Mouse (Mus musculus): ENCODE data around the gene Tmem19. TPM values are rescaled to one million over a fixed set of nuclear protein-coding genes. Genes with fewer than 3 reads are reported as not detected.
"Not testable (repeated sequence)": the region's sequence is repeated elsewhere in the genome, so short reads cannot be mapped to it uniquely, and the experiment has no call there.

The Tmem19 gene
- total RNA-seq, 2 experiments from 2014 or later = 11.6 to 15.5 TPM

- DNase-seq = no peak
- intact Hi-C loops (cut with DNase I) = no loop called here
These were observed 11.4 kb downstream of the Tmem19 start for GRCm38 (mm10) chr10:115350810-115351397.

- intact Hi-C loops (cut with DNase I) = no loop called here
- no peak for DNase-seq
These were observed 12.8 kb downstream of the Tmem19 start for GRCm38 (mm10) chr10:115349509-115349908.

GRCm38 (mm10) chr10:115349029-115349428 is 13.3 kb downstream of the Tmem19 start:
- DNase-seq = no peak
- intact Hi-C loops (cut with DNase I) = no loop called here

- no peak for DNase-seq
- intact Hi-C loops (cut with DNase I) = no loop called here
These were observed 14.2 kb downstream of the Tmem19 start for GRCm38 (mm10) chr10:115348131-115348530.

GRCm38 (mm10) chr10:115346444-115346843 is 15.9 kb downstream of the Tmem19 start:
- intact Hi-C loops (cut with DNase I) = no loop called here
- DNase-seq = no peak

GRCm38 (mm10) chr10:115342771-115343425 is 19.4 kb downstream of the Tmem19 start:
- no peak for DNase-seq
- intact Hi-C loops (cut with DNase I) = no loop called here

GRCm38 (mm10) chr10:115339820-115340328 is 22.4 kb downstream of the Tmem19 start:
- intact Hi-C loops (cut with DNase I) = no loop called here
- DNase-seq = no peak

- intact Hi-C loops (cut with DNase I) = no loop called here
- no peak for DNase-seq
These were observed 25.4 kb downstream of the Tmem19 start for GRCm38 (mm10) chr10:115336901-115337300.

- intact Hi-C loops (cut with DNase I) = no loop called here
- DNase-seq = no peak
These were observed 28.8 kb downstream of the Tmem19 start for GRCm38 (mm10) chr10:115333528-115333927.

GRCm38 (mm10) chr10:115332997-115333396 is 29.3 kb downstream of the Tmem19 start:
- DNase-seq = no peak
- intact Hi-C loops (cut with DNase I) = no loop called here

GRCm38 (mm10) chr10:115332420-115332952 is 29.8 kb downstream of the Tmem19 start:
- intact Hi-C loops (cut with DNase I) = no loop called here
- DNase-seq = peak in 1 of 2 experiments; percentile 58

GRCm38 (mm10) chr10:115329010-115329530 is 33.2 kb downstream of the Tmem19 start:
- intact Hi-C loops (cut with DNase I) = no loop called here

GRCm38 (mm10) chr10:115328514-115328913 is 33.8 kb downstream of the Tmem19 start:
- intact Hi-C loops (cut with DNase I) = no loop called here

More at GRCm38 (mm10) chr10:115329010-115329530, 33.2 kb downstream of the Tmem19 start:
- no peak for DNase-seq

GRCm38 (mm10) chr10:115323295-115323694 is 39.0 kb downstream of the Tmem19 start:
- DNase-seq = peak; percentile 76 to 80
- intact Hi-C loops (cut with DNase I) = loop anchor here (2.0 kb wide), 3 partner anchors 38 to 294 kb away; partner anchors contain the start of genes Thap2 and Zfc3h1

More at GRCm38 (mm10) chr10:115328514-115328913, 33.8 kb downstream of the Tmem19 start:
- peak; percentile 57 to 68 for DNase-seq

- intact Hi-C loops (cut with DNase I) = loop anchor here (2.0 kb wide), 3 partner anchors 39 to 295 kb away; partner anchors contain the start of genes Thap2 and Zfc3h1
- no peak for DNase-seq
These were observed 40.8 kb downstream of the Tmem19 start for GRCm38 (mm10) chr10:115321317-115322035.

- DNase-seq; intact Hi-C loops (cut with DNase I): not testable (repeated sequence)
These were observed 43.9 kb downstream of the Tmem19 start for GRCm38 (mm10) chr10:115318388-115318787.

- no peak for DNase-seq
- intact Hi-C loops (cut with DNase I) = no loop called here
These were observed 46.0 kb downstream of the Tmem19 start for GRCm38 (mm10) chr10:115316313-115316712.

GRCm38 (mm10) chr10:115315473-115316171 is 46.7 kb downstream of the Tmem19 start, which contains the start of gene Rab21:
Rab21 (minus strand) TSS chr10:115315594.
- peak; percentile 100 for DNase-seq
- intact Hi-C loops (cut with DNase I) = loop anchor here (2.0 kb wide), 1 partner anchor 69 kb away; the partner anchor contains the start of genes Thap2 and Zfc3h1

GRCm38 (mm10) chr10:115314582-115315452 is 47.5 kb downstream of the Tmem19 start:
- DNase-seq = no peak
- intact Hi-C loops (cut with DNase I) = loop anchor here (2.0 to 5.0 kb wide), 2 partner anchors 63 to 70 kb away; partner anchors contain the start of genes Tbc1d15, Thap2 and Zfc3h1

Measured in heart, postnatal 36 days (tissue).